Mouse (Mus musculus) heart, postnatal 4 days (tissue): ENCODE measurements around the gene Gpr107. TPM values are rescaled to one million over a fixed set of nuclear protein-coding genes. Genes with fewer than 3 reads are reported as not detected.

Experiments used
- DNase-seq: peaks from one replicate; pipeline ENCODE4 v3.0.0; 2021
- total RNA-seq, 2 experiments: library from RNA; stranded (reverse); gene quantifications; 2 replicates each; pipeline ENCODE4 v1.2.3; 2021

Gpr107 gene
- total RNA-seq, 2 experiments from 2014 or later: 41.6 to 43.0 TPM

DNA sequence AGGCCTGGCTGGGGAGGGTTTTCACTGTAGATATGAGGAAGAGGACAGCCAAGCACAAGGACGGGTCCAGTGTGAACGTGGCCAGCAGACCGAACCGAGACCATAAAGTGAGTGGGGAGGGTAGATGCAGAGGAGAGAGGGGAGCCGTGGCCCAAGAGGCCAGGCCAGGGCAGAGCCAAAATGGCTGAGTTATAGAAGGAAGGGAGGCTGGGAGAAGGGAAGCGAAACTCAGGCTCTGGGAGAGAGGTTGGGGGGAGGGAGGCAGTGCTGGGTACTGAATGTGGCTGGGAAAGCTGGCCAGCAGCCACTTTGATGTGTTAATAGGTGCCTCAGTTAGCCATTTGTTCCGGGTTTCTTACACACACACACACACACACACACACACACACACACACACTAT is 24.9 kb upstream of the Gpr107 start:
- DNase-seq: no peak

DNA sequence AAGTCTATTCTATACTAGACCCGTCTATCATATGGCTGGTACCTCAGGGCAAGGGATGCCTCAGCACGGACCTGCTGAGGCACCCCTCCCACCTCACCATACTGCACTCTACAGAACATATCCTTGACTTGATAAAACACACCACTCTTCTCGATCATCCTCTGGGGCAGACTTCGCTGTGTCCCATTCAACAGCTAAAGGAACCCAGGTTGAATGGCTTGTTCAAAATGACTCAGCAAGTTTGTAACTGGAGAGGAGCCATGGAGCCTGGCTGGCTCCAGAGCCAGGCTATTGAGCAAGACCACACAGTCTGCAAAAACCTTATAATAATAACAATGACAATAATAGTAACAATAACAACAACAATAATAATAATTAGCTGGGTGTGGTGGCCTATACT is 24.2 kb upstream of the Gpr107 start:
- DNase-seq: no peak

DNA sequence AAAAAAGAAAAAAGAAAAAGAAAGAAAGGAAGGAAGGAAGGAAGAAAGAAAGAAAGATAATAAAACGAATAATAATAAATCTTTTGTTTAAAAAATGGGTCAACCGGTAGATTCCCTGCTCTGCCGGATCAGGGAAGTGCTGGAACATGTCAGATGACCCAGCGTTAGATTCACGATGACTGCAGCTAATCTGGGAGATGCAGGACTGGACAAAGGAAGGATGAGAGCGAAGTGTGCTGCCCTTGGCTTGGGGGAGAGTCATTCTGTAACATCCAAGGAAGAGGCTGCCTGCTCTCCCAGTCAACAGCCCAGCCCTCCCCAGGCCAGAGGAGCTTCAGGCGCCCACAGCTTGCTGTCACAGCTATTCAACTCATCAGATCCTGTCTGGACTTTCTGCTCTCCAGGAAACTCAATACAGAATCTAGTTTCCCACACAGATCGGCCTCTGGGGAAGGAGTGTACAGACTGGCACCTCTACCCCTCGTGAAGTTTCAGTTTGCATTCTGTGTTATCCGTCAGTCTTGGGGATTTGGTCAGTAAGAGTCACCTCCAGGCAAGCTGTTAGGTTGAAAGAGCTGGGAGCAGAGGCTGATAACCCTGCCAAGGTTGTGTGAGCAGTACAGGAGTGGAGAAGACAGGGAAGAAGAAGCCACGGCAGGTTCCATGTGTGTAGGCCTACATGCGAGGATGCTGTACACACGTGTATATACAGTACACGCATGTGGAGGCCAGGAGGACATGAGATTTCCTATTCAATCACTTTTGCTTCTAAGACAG is 22.2 kb upstream of the Gpr107 start:
- no peak for DNase-seq

DNA sequence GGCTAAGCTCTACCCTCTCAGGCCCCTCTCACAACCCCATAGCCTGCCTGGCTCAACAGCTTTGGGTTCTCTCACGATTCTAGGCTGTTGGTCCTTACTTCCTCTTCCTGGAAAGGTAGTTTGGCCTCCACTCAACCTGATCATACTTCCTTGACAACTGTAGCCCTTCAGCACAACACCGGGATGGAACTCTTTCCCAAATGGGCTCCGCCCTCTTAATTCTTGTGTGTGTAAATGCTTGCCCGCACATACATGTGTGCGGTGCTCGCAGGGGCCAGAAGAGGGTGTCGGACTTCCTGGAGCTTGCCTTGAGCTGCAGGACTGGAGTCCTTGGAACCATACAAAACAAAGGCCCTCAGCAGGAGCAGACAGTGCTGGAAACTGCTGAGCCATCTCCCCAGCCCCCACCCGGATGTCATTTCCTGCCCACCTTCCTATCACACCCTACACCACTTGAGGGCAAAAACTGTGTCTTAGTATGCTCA is 21.3 kb upstream of the Gpr107 start:
- DNase-seq: peak; percentile 31

DNA sequence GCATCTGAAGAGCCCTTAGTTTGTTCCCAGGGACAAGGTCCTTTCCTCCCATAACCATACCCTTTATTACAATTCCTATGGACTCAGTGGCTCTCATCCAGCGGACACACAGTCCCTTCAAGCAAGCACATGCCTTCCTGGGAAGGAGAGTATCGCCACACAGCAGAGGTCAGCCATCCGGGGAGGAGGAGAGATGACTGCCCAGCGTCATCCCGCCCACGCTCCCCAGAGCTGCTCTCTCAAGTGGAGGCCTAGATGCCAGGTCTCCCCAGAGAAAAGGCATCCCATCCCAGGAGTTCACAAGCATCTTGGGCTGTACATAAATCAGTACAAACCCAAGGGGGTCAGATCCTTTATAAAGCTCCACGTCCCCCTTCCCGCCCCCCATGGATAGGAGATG is 19.4 kb upstream of the Gpr107 start:
- DNase-seq: peak; percentile 44

- DNase-seq: no peak
Measured at GRCm38 (mm10) chr2:31133981-31134380, 18.1 kb upstream of the Gpr107 start.

DNA sequence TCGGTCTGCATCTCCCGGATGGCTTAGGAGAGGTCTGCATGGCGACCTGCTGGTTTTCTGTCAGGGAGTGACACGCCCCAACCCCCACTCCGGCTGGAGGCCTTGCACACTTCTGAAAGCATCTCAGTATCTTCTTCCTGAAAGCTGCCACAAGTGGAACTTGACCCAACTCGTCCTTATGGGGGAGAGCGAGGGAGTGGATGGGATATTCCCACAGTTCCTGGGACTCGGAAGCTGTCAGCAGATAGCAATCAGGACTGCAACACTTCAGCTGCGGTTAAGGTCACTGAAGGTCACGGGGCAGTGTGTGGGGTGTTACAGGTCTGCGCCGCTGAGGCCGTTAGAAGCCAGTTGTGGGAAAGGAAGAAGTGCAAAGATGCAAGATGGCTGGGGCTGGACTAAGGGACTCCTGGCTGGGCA is 16.6 kb upstream of the Gpr107 start:
- no peak for DNase-seq

GRCm38 (mm10) chr2:31136338-31136737 is 15.8 kb upstream of the Gpr107 start:
- DNase-seq: no peak

- DNase-seq: no peak
Measured at GRCm38 (mm10) chr2:31137018-31137590, 15.0 kb upstream of the Gpr107 start.

DNA sequence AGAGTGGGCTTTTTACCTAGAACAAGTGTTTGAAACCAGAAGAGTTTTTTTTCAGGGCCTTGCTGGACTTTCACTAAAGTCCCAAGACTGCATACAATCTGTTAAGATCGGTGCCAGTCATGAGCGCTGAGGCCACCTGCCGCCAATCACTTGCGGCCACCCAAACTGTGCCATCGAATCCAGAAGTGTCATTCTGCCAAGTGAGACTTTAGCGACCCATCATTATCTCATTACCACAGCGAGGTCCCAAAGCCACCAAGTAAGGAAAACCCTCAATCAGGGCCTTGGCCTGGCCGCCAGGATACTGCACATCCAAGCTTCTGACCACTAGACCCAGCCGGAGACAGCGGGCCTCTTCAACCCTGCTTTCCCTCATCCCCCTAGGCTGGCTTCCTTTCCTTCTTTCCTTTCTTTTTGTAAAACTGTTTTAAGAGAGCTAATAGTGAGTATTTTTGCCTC is 12.9 kb upstream of the Gpr107 start:
- no peak for DNase-seq

GRCm38 (mm10) chr2:31139991-31140771 is 11.9 kb upstream of the Gpr107 start:
- no peak for DNase-seq

GRCm38 (mm10) chr2:31140772-31141073 is 11.4 kb upstream of the Gpr107 start:
- DNase-seq: no peak

DNA sequence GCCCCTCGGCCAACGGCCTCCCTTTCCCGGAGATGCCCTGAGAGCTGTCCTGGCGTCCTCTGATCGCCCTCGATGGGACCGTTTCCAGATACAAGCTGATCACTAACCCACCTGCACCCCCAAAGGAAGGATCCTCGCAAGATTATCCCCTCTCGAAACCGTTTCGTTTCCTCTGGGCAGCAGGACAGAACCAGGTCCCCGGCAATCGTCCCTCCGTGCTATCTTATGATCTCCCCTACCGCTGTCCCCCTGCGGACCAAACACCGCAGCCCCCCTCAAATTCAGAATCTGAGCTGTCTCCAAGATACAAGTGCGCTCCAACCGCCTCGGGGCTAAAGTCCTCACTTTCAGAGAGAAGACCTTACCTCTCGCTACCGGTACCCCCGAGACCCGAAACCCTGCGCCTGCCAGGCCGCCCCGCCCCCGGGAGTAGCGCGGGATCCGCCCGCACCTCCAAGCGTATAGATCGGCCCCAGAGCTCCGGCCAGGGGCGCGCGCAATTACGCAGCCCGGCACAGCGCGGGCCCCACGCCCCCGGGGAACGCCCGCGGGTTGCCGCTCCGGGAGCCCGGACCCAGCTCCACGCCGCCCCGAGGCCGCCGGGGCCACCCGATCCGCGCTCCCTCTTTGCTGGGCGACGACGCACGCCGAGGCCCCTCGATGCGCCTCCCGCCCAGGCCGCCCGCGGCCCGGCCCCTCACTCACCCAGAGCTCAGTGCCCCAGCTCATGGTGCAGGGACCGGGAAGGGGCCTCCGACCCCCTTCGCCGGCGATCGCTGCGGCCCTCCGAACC is 10.8 kb upstream of the Gpr107 start:
- DNase-seq: peak; percentile 45

- peak; percentile 90 for DNase-seq
Measured at GRCm38 (mm10) chr2:31141867-31142454, 10.2 kb upstream of the Gpr107 start, which contains the start of gene Fnbp1. Gene Fnbp1 (minus strand): TSS chr2:31142008.

DNA sequence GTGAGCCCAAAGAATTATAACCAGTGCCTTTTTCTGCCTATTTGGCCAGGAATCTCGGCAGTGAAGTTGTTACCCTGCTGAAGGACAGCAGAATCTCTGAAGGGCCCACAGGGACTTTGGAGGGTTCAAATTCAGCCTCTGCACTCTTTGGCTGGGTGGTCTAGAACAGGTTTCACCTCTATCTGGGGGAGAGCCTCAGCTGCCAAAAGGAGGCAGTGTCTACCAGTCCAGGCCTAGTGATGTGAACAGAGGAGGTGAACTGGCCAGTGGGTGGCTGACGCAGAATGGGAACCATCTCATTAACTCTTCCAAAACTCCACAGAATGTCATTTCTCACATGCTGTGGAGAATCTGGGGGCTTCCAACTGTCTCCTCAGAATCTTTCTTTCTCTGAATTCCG is 9.6 kb upstream of the Gpr107 start:
- no peak for DNase-seq

DNA sequence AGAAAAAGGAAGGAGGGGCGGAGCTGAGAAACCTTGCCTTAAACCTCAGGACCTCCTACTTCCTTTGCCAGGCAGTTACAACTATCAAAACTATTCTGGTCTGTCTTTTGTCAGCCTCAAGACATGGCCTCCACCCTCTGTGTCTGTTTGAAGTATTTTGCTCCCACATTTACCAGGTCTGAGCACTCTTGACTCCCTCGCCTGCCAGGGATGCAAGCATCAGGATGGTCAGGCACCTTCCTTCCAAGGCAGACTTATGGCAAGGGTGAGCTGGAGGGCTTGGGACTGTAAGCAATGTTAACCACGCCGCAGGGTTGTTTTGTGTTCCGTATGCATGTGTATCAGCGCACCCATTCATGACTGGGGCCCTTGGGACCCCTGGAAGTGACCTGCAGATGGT is 8.8 kb upstream of the Gpr107 start:
- DNase-seq: no peak

- no peak for DNase-seq
Measured at GRCm38 (mm10) chr2:31143768-31144695, 8.1 kb upstream of the Gpr107 start.

GRCm38 (mm10) chr2:31144901-31145300 is 7.2 kb upstream of the Gpr107 start:
- DNase-seq: no peak

GRCm38 (mm10) chr2:31147054-31147453 is 5.1 kb upstream of the Gpr107 start:
- DNase-seq: no peak

DNA sequence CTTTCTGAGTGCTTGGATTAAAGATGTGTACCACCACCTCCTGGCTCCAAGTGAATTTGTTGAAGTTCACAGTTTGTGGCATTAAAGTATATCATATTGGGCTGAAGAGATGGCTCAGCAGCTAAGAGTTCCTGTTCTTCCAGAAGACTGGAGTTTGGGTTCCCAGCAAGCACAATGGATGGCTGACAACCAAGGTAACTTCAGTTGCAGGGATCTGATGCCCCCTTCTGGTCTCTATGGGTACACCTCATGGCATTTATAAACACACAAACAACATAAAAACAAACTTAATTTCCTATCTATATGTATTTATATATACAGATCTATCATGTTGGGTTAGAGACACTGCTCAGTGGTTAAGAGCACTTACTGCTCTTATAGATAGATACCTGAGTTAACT is 1.4 kb upstream of the Gpr107 start:
- no peak for DNase-seq

DNA sequence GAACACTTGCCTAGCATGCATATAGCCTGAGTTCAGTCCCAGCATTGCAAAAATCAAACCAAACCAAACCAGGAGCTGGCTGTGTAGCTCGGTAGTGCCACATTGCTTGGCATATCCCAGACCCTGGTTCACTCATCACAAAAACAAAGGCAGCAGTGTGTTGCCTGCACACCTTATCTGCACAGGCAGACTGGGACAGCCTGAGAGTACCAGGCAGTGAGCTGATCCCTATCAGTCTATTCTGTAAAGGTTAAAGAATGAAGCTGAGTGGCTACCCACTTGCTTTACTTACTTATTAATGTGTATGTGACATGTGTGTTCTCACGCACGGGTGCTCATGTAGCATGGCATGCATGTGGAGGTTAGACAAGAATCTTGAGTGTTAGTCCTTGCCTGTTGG is 4.7 kb downstream of the Gpr107 start:
- no peak for DNase-seq
